Mouse (Mus musculus) thymus, adult 2 months (tissue): ENCODE results near the gene Lad1. TPM values are rescaled to one million over a fixed set of nuclear protein-coding genes. Genes with fewer than 3 reads are reported as not detected.

Experiments
- DNase-seq: peaks from one replicate; pipeline ENCODE4 v3.0.0; 2021
- H3K27ac ChIP-seq: fragments of 200-500 bp; 2 replicates; pipeline ENCODE4 v1.5.1; 2012; ENCODE audit warnings: low read length, control low read depth; ENCODE audit not compliant: control insufficient read depth, insufficient read depth
- H3K27me3 ChIP-seq: fragments of 200-500 bp; 2 replicates; pipeline ENCODE4 v1.6.1; 2012; ENCODE audit warnings: mild to moderate bottlenecking, low read length, moderate library complexity, mixed read lengths; ENCODE audit not compliant: control insufficient read depth, insufficient read depth
- H3K36me3 ChIP-seq: fragments of 200-500 bp; 2 replicates; pipeline ENCODE4 v1.6.1; 2012; ENCODE audit warnings: mild to moderate bottlenecking, low read length, moderate library complexity; ENCODE audit not compliant: control insufficient read depth, insufficient read depth
- H3K4me1 ChIP-seq: fragments of 200-500 bp; replicated peaks from 2 replicates; pipeline ENCODE4 v1.6.1; 2012; ENCODE audit warnings: low read length; ENCODE audit not compliant: control insufficient read depth, insufficient read depth
- H3K4me3 ChIP-seq: fragments of 200-500 bp; 2 replicates; pipeline ENCODE4 v1.5.1; 2012; ENCODE audit warnings: mild to moderate bottlenecking, low read length, control low read depth, moderate library complexity; ENCODE audit not compliant: control insufficient read depth, insufficient read depth
- CTCF ChIP-seq: fragments of 200-500 bp; IDR thresholded peaks from 2 replicates; pipeline ENCODE4 v1.5.1; 2012; ENCODE audit warnings: mild to moderate bottlenecking, control low read depth, low read length, moderate library complexity, borderline replicate concordance; ENCODE audit not compliant: control insufficient read depth, poor library complexity, insufficient read depth; ENCODE audit errors: extremely low read depth
- POLR2A ChIP-seq: fragments of 200-500 bp; IDR thresholded peaks from 2 replicates; pipeline ENCODE4 v1.6.1; 2012; ENCODE audit warnings: mild to moderate bottlenecking, low read length, control low read depth, moderate library complexity; ENCODE audit not compliant: control insufficient read depth, poor library complexity, insufficient read depth; ENCODE audit errors: extremely low read depth
- WGBS: fragments of 180-500 bp; shearing (Covaris S2); methylation state at CpG from one replicate; pipeline ENCODE4 v1.1.7; 2018; 5-methylcytosine and 5-hydroxymethylcytosine counted together
- polyA plus RNA-seq: library from polyadenylated mRNA; depleted of rRNA; stranded (reverse); fragments of >200 nt; gene quantifications from 2 replicates; pipeline ENCODE4 v1.2.3, GENCODE M21; 2012

Gene Lad1
- polyA plus RNA-seq, 1 experiment, result 38.7 TPM

DNA sequence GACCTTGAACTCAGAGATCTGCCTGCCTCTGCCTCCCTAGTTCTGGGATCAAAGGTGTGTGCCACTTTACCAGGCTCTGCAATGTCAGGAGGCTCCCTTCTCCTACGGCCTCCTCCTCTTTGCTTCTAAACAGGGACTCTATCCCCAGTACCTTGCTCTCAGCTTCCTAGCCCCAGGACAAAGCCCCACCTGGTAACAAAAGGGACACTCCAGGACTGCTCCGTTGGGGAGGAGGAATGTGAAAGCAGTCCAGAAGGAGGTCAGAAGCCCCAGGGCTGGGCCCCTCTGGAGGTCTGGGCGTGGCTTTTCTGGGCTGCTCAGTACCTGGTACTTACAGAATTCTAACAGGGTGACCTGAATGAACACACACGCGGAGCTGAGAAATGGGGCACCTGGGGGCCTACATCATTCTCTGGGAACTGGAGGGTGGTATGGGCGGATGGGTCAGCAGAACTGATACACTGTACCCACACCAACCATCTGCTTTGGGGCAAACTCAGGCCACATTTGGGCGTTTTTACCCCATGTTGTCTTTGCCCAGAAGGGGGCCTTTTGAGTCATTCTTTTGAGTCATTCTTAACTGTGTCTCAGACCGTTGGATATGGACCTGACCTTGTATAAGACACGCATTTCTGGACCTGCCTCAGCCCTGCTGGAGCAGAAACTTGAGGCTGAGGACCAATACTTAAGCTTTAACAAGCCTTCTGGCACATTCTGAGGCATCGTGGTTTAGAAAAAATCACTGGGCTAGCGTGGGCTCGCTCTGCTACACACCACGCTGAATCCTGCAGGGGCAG, 26.1 kb upstream of the Lad1 start:
- Histone ChIP-seq H3K27me3 (no peaks in the 10 kb centered on the region), H3K27ac (no peak overlapping the region), H3K4me1 (peaks cover 21% of the 10 kb centered on the region), H3K36me3 (no peaks in the 10 kb centered on the region), H3K4me3 (no peak overlapping the region)
- DNase-seq, result no peak
- TF ChIP-seq CTCF (no peak), POLR2A (no peak)
- 81% methylated on average over 13 of the region's 13 CpGs for WGBS

DNA sequence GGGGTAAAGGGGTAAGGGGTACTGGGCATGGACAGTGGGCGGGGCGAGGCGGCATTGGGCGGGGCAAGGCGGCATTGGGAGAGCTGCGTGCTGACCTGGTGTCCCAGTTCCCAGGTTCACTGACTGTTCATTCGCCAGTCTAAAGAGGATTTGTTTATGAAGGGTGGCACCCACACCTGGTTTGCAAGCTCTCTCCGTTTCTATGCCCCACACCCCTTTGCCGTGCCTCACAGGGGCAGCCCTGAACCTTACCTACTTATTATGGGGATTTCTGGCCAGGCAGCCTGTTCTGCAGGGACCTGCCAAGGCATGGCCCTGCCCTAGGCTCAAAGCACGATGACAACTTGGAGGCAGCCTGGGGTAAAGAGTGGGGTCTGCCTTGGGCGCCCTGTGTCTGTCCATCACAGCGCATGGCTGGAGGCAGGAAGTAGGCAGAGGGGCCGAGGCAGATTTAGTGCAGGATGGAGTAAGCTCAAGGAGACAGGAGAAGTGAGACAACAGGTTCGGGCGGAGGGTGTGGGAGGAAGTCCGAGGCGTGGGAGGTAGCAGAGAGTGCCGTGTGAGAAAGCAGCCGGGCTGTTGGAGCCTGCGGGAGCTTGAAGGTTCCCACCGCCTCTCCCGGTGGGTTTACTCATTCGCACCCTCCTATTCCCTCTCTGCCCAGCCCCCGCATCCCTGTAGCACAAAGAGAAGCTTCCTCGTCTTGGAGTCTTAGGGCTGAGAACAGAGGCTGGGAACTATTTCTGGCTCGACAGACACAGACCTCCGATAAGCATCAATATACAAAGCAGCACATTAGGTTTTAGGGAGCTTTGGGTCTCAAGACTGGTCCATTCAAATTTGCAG, 24.8 kb upstream of the Lad1 start:
- Histone ChIP-seq H3K27me3 (no peaks in the 10 kb centered on the region), H3K4me1 (peaks cover 17% of the 10 kb centered on the region), H3K27ac (no peak overlapping the region), H3K36me3 (no peaks in the 10 kb centered on the region), H3K4me3 (no peak overlapping the region)
- peak; percentile 33 for DNase-seq
- TF ChIP-seq POLR2A (no peak), CTCF (peak; percentile 28; the same call in 1 of the 2 replicates)
- 28% methylated on average over 27 of the region's 27 CpGs for WGBS

GRCm38 (mm10) chr1:135794216-135795134, 23.9 kb upstream of the Lad1 start:
- no peaks in the 10 kb centered on the region for H3K36me3 ChIP-seq
- DNase-seq, result no peak
- no peak overlapping the region for H3K27ac ChIP-seq
- peaks cover 16% of the 10 kb centered on the region for H3K4me1 ChIP-seq
- H3K27me3 ChIP-seq, result no peaks in the 10 kb centered on the region
- 44% methylated on average over 20 of the region's 20 CpGs for WGBS
- no peak for TF ChIP-seq POLR2A
- no peak for TF ChIP-seq CTCF
- H3K4me3 ChIP-seq, result no peak overlapping the region

- Histone ChIP-seq H3K36me3 (no peaks in the 10 kb centered on the region), H3K4me1 (peaks cover 13% of the 10 kb centered on the region), H3K4me3 (no peak overlapping the region), H3K27ac (no peak overlapping the region), H3K27me3 (no peaks in the 10 kb centered on the region)
- DNase-seq, result no peak
- WGBS, result 74% methylated on average over 1 of the region's 1 CpGs
- TF ChIP-seq CTCF (no peak), POLR2A (no peak)
Measured at GRCm38 (mm10) chr1:135798492-135798891, 19.9 kb upstream of the Lad1 start.

DNA sequence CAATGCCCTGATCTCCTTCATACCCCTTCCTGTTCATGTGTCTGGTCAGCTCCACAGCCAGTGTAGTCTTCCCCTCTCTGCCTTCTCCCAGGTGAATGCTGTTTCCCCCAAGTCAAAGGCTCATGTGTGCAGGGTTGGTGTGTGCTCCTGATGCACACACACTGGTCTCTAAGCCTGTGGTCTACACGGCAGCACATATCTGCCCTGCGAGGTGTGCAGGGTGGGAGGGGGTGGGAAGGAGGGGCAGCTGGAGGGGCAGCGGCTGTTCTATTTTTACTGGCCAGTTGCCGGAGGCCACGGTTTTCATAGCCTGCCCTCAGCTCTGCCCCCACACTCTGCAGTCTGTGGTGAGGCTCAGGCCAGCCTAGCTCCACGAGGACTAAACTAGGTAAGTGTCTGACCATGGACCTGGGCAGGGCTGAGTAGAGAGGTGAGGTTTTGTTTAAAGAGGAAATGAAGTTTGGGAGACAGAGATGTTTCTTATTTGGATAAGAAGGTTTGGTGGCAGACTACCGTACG, 19.2 kb upstream of the Lad1 start:
- Histone ChIP-seq H3K4me1 (peaks cover 7% of the 10 kb centered on the region), H3K4me3 (no peak overlapping the region), H3K27ac (no peak overlapping the region), H3K36me3 (no peaks in the 10 kb centered on the region), H3K27me3 (no peaks in the 10 kb centered on the region)
- WGBS, result 67% methylated on average over 8 of the region's 8 CpGs
- TF ChIP-seq POLR2A (no peak), CTCF (no peak)
- no peak for DNase-seq

- no peak for DNase-seq
- H3K36me3 ChIP-seq, result no peaks in the 10 kb centered on the region
- no peak for TF ChIP-seq CTCF
- TF ChIP-seq POLR2A, result no peak
- H3K4me3 ChIP-seq, result no peak overlapping the region
- H3K4me1 ChIP-seq, result peaks cover 7% of the 10 kb centered on the region
- H3K27ac ChIP-seq, result no peak overlapping the region
- no peaks in the 10 kb centered on the region for H3K27me3 ChIP-seq
- 90% methylated on average over 8 of the region's 8 CpGs for WGBS
Measured at GRCm38 (mm10) chr1:135800192-135800950, 18.0 kb upstream of the Lad1 start.
